Mouse (Mus musculus): ENCODE results near the gene Gm45140. TPM values are rescaled to one million over a fixed set of nuclear protein-coding genes. Genes with fewer than 3 reads are reported as not detected.

The Gm45140 gene
- 11.5 TPM for polyA plus RNA-seq (2017; shearing (Covaris generic))

DNA sequence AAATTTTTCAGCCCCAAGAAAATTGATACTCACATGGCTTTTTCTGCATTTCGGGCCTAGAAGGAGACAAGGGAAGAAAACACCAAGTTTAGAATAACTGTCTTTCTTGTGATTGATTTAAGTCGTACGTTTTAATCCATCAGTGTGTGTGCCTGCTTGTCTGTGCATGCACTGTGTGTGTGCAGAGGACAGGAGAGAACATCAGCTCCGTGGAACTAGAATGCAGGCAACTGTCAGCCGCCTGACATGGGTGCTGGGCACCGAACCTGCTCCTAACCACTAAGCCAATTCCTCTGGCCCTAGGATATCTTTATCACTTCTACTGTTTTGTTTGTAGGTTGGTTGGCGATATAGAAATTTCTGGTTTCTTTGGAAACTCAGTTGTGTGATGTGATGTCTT, at the start of gene Gm45140:
TSS of gene Gm45140 (minus strand) at position 101 of the 400 bp plus-strand sequence.

DNA sequence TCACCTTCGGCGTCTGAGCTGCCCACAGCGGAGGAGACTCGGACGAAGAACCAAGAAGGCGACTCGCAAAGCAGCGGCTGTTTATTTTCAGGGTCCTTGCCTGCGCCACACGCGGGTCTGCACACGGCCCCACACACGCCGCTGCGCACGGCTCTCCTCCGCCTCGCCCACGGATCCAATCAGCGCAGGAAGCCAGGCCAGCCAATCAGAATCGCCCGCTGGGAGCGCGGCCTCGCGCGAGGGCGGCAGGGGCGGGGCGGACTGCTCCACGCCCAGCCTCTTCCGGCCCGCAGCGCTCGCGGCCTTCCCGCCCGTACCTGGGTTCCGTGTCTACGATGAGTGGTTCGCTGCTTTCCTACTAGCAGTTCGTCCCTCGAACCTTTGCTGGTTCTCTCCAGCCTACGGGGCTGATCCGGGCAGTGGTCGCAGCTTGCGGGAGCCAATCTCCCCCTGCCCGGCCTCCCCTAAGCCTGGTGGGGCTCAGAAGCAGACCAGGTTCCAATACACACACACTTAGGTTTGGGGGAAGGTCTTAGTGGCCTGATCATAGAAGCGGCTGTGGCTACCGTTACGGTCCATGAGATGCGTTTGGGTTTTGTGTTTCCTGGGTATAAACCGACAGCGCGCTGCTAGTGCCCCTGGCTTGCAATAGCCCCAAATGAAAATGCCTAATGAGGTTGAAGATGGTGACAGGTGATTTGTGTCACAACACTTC, 15.5 kb upstream of the Gm45140 start, which contains the start of gene Cnbp:
TSS of gene Cnbp (minus strand) at position 207 of the 715 bp plus-strand sequence.

DNA sequence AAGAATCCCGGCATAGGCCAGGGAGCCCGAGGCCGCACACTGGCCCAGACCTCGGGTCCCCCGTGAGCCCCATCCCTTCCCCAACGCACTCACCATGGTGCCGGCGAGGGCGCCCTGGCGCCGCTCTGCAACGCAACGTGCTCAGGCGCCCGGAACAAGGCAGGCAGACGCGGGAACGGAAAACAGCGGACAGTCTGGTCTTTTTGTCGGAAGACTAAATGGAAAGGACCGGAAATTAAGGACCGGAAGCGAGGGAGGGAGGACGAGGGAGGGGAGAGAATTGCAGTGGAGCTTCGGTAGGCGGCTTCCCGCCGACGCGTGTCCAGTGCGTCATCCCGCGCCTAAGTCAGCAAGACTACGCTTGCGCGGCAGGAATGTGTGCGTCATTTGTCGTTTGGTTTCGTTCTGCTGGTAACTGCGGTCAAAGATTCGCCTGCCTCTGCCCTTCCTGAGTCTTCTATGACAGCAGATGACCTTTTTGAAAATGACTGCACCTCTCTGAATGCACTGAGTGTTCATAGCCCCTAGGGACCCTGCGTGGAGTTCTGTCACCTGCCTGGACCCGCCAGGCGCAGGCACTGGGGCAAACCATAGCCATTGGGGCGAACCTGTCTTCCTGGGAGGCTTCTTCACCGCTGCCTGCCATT, 3.1 kb upstream of the Gm45140 start, which contains the start of gene Isy1:
TSS of gene Isy1 (minus strand) at position 248 of the 647 bp plus-strand sequence.

DNA sequence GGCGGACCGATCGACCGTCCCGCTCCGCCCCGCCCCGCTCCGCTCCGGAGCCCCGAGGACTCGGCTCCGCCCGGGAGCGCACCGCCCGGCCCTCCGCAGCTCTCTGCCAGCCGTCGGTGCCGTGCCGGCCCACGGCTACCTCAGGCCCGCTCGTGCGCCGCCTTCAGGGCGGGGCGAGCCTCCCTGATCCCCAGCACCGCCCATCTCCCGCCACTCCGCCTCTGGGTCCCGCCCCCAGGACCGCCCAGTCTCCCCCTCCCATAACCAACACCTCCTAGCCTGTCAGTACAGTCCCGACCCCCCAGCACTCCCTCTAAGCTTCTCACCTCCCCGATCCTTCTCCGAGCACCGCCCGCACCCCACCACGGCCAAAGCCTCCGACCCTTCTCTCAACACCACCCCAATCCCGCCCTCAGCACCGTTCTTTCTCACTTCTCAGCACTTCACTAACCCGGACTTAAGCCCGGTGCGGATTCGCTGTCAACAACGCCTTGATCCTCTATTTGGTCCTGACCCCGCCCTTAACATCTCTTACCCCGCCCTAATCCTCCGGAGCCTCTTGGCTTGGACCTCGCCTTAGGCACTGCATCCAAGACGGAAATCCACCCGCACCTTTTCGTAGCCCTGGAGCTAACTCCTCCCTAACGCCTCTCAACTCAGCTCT, 23.8 kb downstream of the Gm45140 start, which contains the start of gene Rab43:
TSS of gene Rab43 (minus strand) at position 490 of the 664 bp plus-strand sequence.

DNA sequence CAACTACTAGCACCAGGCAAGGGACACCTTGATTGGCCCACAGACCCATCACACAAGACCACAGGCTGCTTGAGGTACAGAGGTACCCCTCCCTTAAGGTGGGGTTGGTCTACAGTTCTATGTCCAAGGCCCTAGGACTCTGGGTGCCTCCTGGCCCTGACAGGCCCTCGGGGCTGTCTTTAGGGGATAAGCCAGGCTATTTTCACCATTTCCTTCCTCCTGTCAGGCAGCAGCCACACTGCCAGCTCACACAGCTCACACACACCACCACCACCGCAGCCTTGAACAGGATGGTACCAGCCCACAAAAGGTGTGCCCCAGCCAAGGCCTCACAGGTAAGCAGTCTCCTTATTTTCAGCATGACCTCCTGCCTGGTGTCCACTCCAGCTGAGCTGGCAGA, 57.8 kb downstream of the Gm45140 start, which contains the start of gene Gp9:
TSS of gene Gp9 (plus strand) at position 231 of the 400 bp plus-strand sequence.

Other genes with a start within 250 kb of the Gm45140 start
- 0.12 TPM for gene Prokr1, start 245.1 kb downstream of the Gm45140 start, polyA plus RNA-seq (2017; shearing (Covaris generic))
- gene Aplf, start 163.6 kb downstream of the Gm45140 start, polyA plus RNA-seq (2017; shearing (Covaris generic)) = 8.1 TPM
- gene Efcc1, start 104.9 kb downstream of the Gm45140 start, polyA plus RNA-seq (2017; shearing (Covaris generic)) = 0.17 TPM
- gene Gp9, start 57.7 kb downstream of the Gm45140 start, polyA plus RNA-seq (2017; shearing (Covaris generic)) = 0.34 TPM
- 16.7 TPM for gene Rab43, start 23.6 kb downstream of the Gm45140 start, polyA plus RNA-seq (2017; shearing (Covaris generic))
- gene Isy1, start 3.0 kb upstream of the Gm45140 start, polyA plus RNA-seq (2017; shearing (Covaris generic)) = 84.3 TPM
- gene Cnbp, start 15.3 kb upstream of the Gm45140 start, polyA plus RNA-seq (2017; shearing (Covaris generic)) = 1,241 TPM
- gene Copg1, start 52.0 kb upstream of the Gm45140 start, polyA plus RNA-seq (2017; shearing (Covaris generic)) = 195 TPM
- gene Hmces, start 78.1 kb upstream of the Gm45140 start, polyA plus RNA-seq (2017; shearing (Covaris generic)) = 54.8 TPM
- gene H1fx, start 145.8 kb upstream of the Gm45140 start, polyA plus RNA-seq (2017; shearing (Covaris generic)) = not detected
- 318 TPM for gene Rab7, start 209.5 kb upstream of the Gm45140 start, polyA plus RNA-seq (2017; shearing (Covaris generic))
- 296 TPM for gene Rpn1, start 248.7 kb upstream of the Gm45140 start, polyA plus RNA-seq (2017; shearing (Covaris generic))